Mouse (Mus musculus) lung, embryonic 16.5 days (tissue): ENCODE measurements around the gene Dock4. TPM values are rescaled to one million over a fixed set of nuclear protein-coding genes. Genes with fewer than 3 reads are reported as not detected.

Source experiments
- ATAC-seq: fragments of 200-750 bp; cut with Nextera tagmentation; 2 replicates; pipeline ENCODE4 v1.8.0; 2017; ENCODE audit warnings: low read depth, mild to moderate bottlenecking, moderate library complexity
- H3K27ac ChIP-seq: fragments of 300-500 bp; sonication (generic); 2 replicates; pipeline ENCODE4 v1.5.1; 2014; ENCODE audit warnings: mild to moderate bottlenecking, control low read depth, low read length
- H3K27me3 ChIP-seq: fragments of 300-500 bp; sonication (generic); 2 replicates; pipeline ENCODE4 v1.6.1; 2014; ENCODE audit warnings: low read depth, low read length, mixed read lengths; ENCODE audit not compliant: control insufficient read depth, insufficient read depth
- H3K36me3 ChIP-seq: fragments of 300-500 bp; sonication (generic); 2 replicates; pipeline ENCODE4 v1.6.1; 2014; ENCODE audit warnings: low read length; ENCODE audit not compliant: control insufficient read depth, insufficient read depth
- H3K4me1 ChIP-seq: fragments of 300-500 bp; sonication (generic); replicated peaks from 2 replicates; pipeline ENCODE4 v1.6.1; 2014; ENCODE audit warnings: low read length, mixed read lengths; ENCODE audit not compliant: control insufficient read depth, insufficient read depth
- H3K4me2 ChIP-seq: fragments of 300-500 bp; sonication (generic); 2 replicates; pipeline ENCODE4 v1.6.1; 2014; ENCODE audit warnings: low read depth, low read length, control low read depth
- H3K4me3 ChIP-seq: fragments of 300-500 bp; sonication (generic); 2 replicates; pipeline ENCODE4 v1.5.1; 2014; ENCODE audit warnings: mild to moderate bottlenecking, low read length, control low read depth
- H3K9ac ChIP-seq: fragments of 300-500 bp; sonication (generic); 2 replicates; pipeline ENCODE4 v1.6.1; 2014; ENCODE audit warnings: low read length, control low read depth
- H3K9me3 ChIP-seq: fragments of 300-500 bp; sonication (generic); 2 replicates; pipeline ENCODE4 v1.6.1; 2016; ENCODE audit warnings: low read length; ENCODE audit not compliant: control insufficient read depth
- WGBS: fragments of 180-500 bp; shearing (Covaris S2); extraction: QIAGEN DNeasy Blood & Tissue Kit; methylation state at CpG from one replicate; pipeline ENCODE4 v1.1.7; 2014; 5-methylcytosine and 5-hydroxymethylcytosine counted together
- polyA plus RNA-seq: library from polyadenylated mRNA; unstranded; fragments of >200 nt; fragmentation: Nextera tagmentation; extraction: Ambion mirVana; gene quantifications from 2 replicates; pipeline ENCODE4 v1.2.1, GENCODE M21; 2015

Dock4 gene
- polyA plus RNA-seq = 28.4 and 32.9 TPM in 2 replicates

GRCm38 (mm10) chr12:40445648-40446449, at the start of gene Dock4, which contains the start of gene Zfp277:
Dock4 (plus strand) TSS chr12:40445952.
Zfp277 (minus strand) TSS chr12:40445902.
- Histone ChIP-seq H3K27me3 (no peaks in the 10 kb centered on the region), H3K4me2 (peak within 1 kb of the TSS; percentile 92), H3K4me1 (peaks cover 22% of the 10 kb centered on the region), H3K9ac (peak within 1 kb of the TSS; percentile 79), H3K27ac (peak within 1 kb of the TSS; percentile 80), H3K9me3 (no peaks in the 10 kb centered on the region), H3K4me3 (peak within 1 kb of the TSS; percentile 90), H3K36me3 (no peaks in the 10 kb centered on the region)
- WGBS = under 1% methylated on average over 67 of the region's 80 CpGs
- peak; percentile 98 for ATAC-seq

- H3K36me3 ChIP-seq = 0 out of 2 replicates have a peak, but pooled peaks cover 2% of the 10 kb centered on the region
- no peaks in the 10 kb centered on the region for H3K27me3 ChIP-seq
- 90% methylated on average over 2 of the region's 2 CpGs for WGBS
- no peak overlapping the region for H3K9ac ChIP-seq
- no peak overlapping the region for H3K4me3 ChIP-seq
- H3K27ac ChIP-seq = no peak overlapping the region
- H3K4me2 ChIP-seq = no peak overlapping the region
- no peaks in the 10 kb centered on the region for H3K4me1 ChIP-seq
- ATAC-seq = no peak
- H3K9me3 ChIP-seq = no peaks in the 10 kb centered on the region
Observed at GRCm38 (mm10) chr12:40398916-40399315, 46.8 kb upstream of the Dock4 start.

GRCm38 (mm10) chr12:40399386-40399785, 46.4 kb upstream of the Dock4 start:
- Histone ChIP-seq H3K9me3 (no peaks in the 10 kb centered on the region), H3K36me3 (0 out of 2 replicates have a peak, but pooled peaks cover 2% of the 10 kb centered on the region), H3K27me3 (no peaks in the 10 kb centered on the region), H3K4me2 (no peak overlapping the region), H3K4me3 (no peak overlapping the region), H3K4me1 (no peaks in the 10 kb centered on the region), H3K27ac (no peak overlapping the region), H3K9ac (no peak overlapping the region)
- 89% methylated on average over 2 of the region's 2 CpGs for WGBS
- ATAC-seq = no peak

GRCm38 (mm10) chr12:40399812-40400211, 45.9 kb upstream of the Dock4 start:
- Histone ChIP-seq H3K9ac (no peak overlapping the region), H3K4me3 (no peak overlapping the region), H3K4me1 (no peaks in the 10 kb centered on the region), H3K27ac (no peak overlapping the region), H3K4me2 (no peak overlapping the region), H3K9me3 (no peaks in the 10 kb centered on the region), H3K36me3 (0 out of 2 replicates have a peak, but pooled peaks cover 2% of the 10 kb centered on the region), H3K27me3 (no peaks in the 10 kb centered on the region)
- no peak for ATAC-seq
- WGBS = 84% methylated on average over 10 of the region's 10 CpGs

GRCm38 (mm10) chr12:40414682-40415311, 31.0 kb upstream of the Dock4 start:
- Histone ChIP-seq H3K27me3 (no peaks in the 10 kb centered on the region), H3K36me3 (peaks cover under 1% of the 10 kb centered on the region; the same call in 1 of the 2 replicates), H3K4me3 (no peak overlapping the region), H3K9me3 (peaks cover under 1% of the 10 kb centered on the region; the same call in 1 of the 2 replicates), H3K4me1 (no peaks in the 10 kb centered on the region), H3K27ac (no peak overlapping the region), H3K9ac (no peak overlapping the region), H3K4me2 (no peak overlapping the region)
- no peak for ATAC-seq
- 73% methylated on average over 5 of the region's 5 CpGs for WGBS

- H3K27me3 ChIP-seq = no peaks in the 10 kb centered on the region
- ATAC-seq = no peak
- H3K36me3 ChIP-seq = no peaks in the 10 kb centered on the region
- no peak overlapping the region for H3K4me2 ChIP-seq
- H3K9me3 ChIP-seq = no peaks in the 10 kb centered on the region
- H3K4me3 ChIP-seq = no peak overlapping the region
- WGBS = 58% methylated on average over 8 of the region's 8 CpGs
- H3K27ac ChIP-seq = no peak overlapping the region
- H3K4me1 ChIP-seq = no peaks in the 10 kb centered on the region
- no peak overlapping the region for H3K9ac ChIP-seq
Observed at GRCm38 (mm10) chr12:40415312-40415925, 30.3 kb upstream of the Dock4 start.

GRCm38 (mm10) chr12:40417257-40417656, 28.5 kb upstream of the Dock4 start:
- no peak for ATAC-seq
- Histone ChIP-seq H3K4me3 (no peak overlapping the region), H3K27me3 (no peaks in the 10 kb centered on the region), H3K4me2 (no peak overlapping the region), H3K9ac (no peak overlapping the region), H3K9me3 (no peaks in the 10 kb centered on the region), H3K4me1 (no peaks in the 10 kb centered on the region), H3K27ac (no peak overlapping the region), H3K36me3 (no peaks in the 10 kb centered on the region)
- 75% methylated on average over 4 of the region's 4 CpGs for WGBS

- no peak overlapping the region for H3K9ac ChIP-seq
- 91% methylated on average over 1 of the region's 1 CpGs for WGBS
- no peak overlapping the region for H3K4me2 ChIP-seq
- no peaks in the 10 kb centered on the region for H3K27me3 ChIP-seq
- ATAC-seq = no peak
- H3K4me1 ChIP-seq = no peaks in the 10 kb centered on the region
- H3K27ac ChIP-seq = no peak overlapping the region
- H3K4me3 ChIP-seq = no peak overlapping the region
- H3K36me3 ChIP-seq = peaks cover 5% of the 10 kb centered on the region; the same call in 1 of the 2 replicates
- no peaks in the 10 kb centered on the region for H3K9me3 ChIP-seq
Observed at GRCm38 (mm10) chr12:40424991-40425390, 20.8 kb upstream of the Dock4 start.

GRCm38 (mm10) chr12:40427606-40428005, 18.1 kb upstream of the Dock4 start:
- no peaks in the 10 kb centered on the region for H3K9me3 ChIP-seq
- no peak overlapping the region for H3K9ac ChIP-seq
- WGBS = 76% methylated on average over 10 of the region's 10 CpGs
- no peaks in the 10 kb centered on the region for H3K27me3 ChIP-seq
- H3K4me1 ChIP-seq = peaks cover 14% of the 10 kb centered on the region
- H3K36me3 ChIP-seq = peaks cover 5% of the 10 kb centered on the region; the same call in 1 of the 2 replicates
- H3K4me3 ChIP-seq = no peak overlapping the region
- no peak overlapping the region for H3K27ac ChIP-seq
- H3K4me2 ChIP-seq = no peak overlapping the region
- no peak for ATAC-seq
